Mouse (Mus musculus): Measurements from ENCODE around the gene Chaf1a. TPM values are rescaled to one million over a fixed set of nuclear protein-coding genes. Genes with fewer than 3 reads are reported as not detected.

The Chaf1a gene
- polyA plus RNA-seq, 1 experiment from 2014 or later: 38.0 TPM

- H3K4me3 ChIP-seq (ENCODE audit: low read depth, low read length): peak overlapping the region; percentile 78
Observed at GRCm38 (mm10) chr17:56008356-56009087, 31.7 kb upstream of the Chaf1a start.

GRCm38 (mm10) chr17:56009088-56009961 is 30.9 kb upstream of the Chaf1a start:
- Histone ChIP-seq H3K4me1 (replicated peaks; ENCODE audit: control insufficient read depth, insufficient read depth, low read length) (peaks cover 8% of the 10 kb centered on the region; the same call in 1 of the 2 replicates), H3K4me3 (ENCODE audit: low read depth, low read length) (peak overlapping the region; percentile 78), H3K9me3 (ENCODE audit: control insufficient read depth, low read length) (no peaks in the 10 kb centered on the region), H3K4me2 (ENCODE audit: low read depth, low read length, severe bottlenecking) (peak overlapping the region; percentile 99), H3K9ac (ENCODE audit: low read length) (peak overlapping the region; percentile 83), H3K36me3 (ENCODE audit: control insufficient read depth, insufficient read depth, low read length) (peaks cover 5% of the 10 kb centered on the region; the same call in 1 of the 2 replicates), H3K27me3 (ENCODE audit: control insufficient read depth, insufficient read depth, low read length) (no peaks in the 10 kb centered on the region), H3K27ac (ENCODE audit: low read depth, low read length) (peak overlapping the region; percentile 94)
- DNase-seq (ENCODE audit: low spot score) (peak; percentile 96), ATAC-seq (replicated peaks; ENCODE audit: low FRiP score) (peak; percentile 90)
- 2% methylated on average over 60 of the region's 62 CpGs for WGBS

More at GRCm38 (mm10) chr17:56008356-56009087, 31.7 kb upstream of the Chaf1a start:
- peaks cover 5% of the 10 kb centered on the region; the same call in 1 of the 2 replicates for H3K36me3 ChIP-seq (ENCODE audit: control insufficient read depth, insufficient read depth, low read length)
- peak overlapping the region; percentile 94 for H3K27ac ChIP-seq (ENCODE audit: low read depth, low read length)
- DNase-seq (ENCODE audit: low spot score) (peak; percentile 96), ATAC-seq (replicated peaks; ENCODE audit: low FRiP score) (peak; percentile 94)
- H3K9ac ChIP-seq (ENCODE audit: low read length): peak overlapping the region; percentile 83
- WGBS: under 1% methylated on average over 21 of the region's 21 CpGs
- peaks cover 8% of the 10 kb centered on the region; the same call in 1 of the 2 replicates for H3K4me1 ChIP-seq (replicated peaks; ENCODE audit: control insufficient read depth, insufficient read depth, low read length)
- no peaks in the 10 kb centered on the region for H3K27me3 ChIP-seq (ENCODE audit: control insufficient read depth, insufficient read depth, low read length)
- H3K4me2 ChIP-seq (ENCODE audit: low read depth, low read length, severe bottlenecking): peak overlapping the region; percentile 99
- H3K9me3 ChIP-seq (ENCODE audit: control insufficient read depth, low read length): no peaks in the 10 kb centered on the region

GRCm38 (mm10) chr17:56009962-56010240 is 30.3 kb upstream of the Chaf1a start:
- DNase-seq (ENCODE audit: low spot score): no peak
- Histone ChIP-seq H3K4me2 (ENCODE audit: low read depth, low read length, severe bottlenecking) (peak overlapping the region; percentile 99), H3K36me3 (ENCODE audit: control insufficient read depth, insufficient read depth, low read length) (peaks cover 5% of the 10 kb centered on the region; the same call in 1 of the 2 replicates), H3K4me3 (ENCODE audit: low read depth, low read length) (peak overlapping the region; percentile 78), H3K9ac (ENCODE audit: low read length) (peak overlapping the region; percentile 83), H3K4me1 (replicated peaks; ENCODE audit: control insufficient read depth, insufficient read depth, low read length) (peaks cover 8% of the 10 kb centered on the region; the same call in 1 of the 2 replicates), H3K27me3 (ENCODE audit: control insufficient read depth, insufficient read depth, low read length) (no peaks in the 10 kb centered on the region), H3K9me3 (ENCODE audit: control insufficient read depth, low read length) (no peaks in the 10 kb centered on the region), H3K27ac (ENCODE audit: low read depth, low read length) (no peak overlapping the region)
- WGBS: 52% methylated on average over 2 of the region's 2 CpGs
- ATAC-seq (replicated peaks; ENCODE audit: low FRiP score): no peak

- 69% methylated on average over 14 of the region's 14 CpGs for WGBS
- H3K36me3 ChIP-seq (ENCODE audit: control insufficient read depth, insufficient read depth, low read length): peaks cover 6% of the 10 kb centered on the region; the same call in 1 of the 2 replicates
- peak overlapping the region; percentile 78 for H3K4me3 ChIP-seq (ENCODE audit: low read depth, low read length)
- DNase-seq (ENCODE audit: low spot score): no peak
- H3K9me3 ChIP-seq (ENCODE audit: control insufficient read depth, low read length): no peaks in the 10 kb centered on the region
- peak overlapping the region; percentile 83 for H3K9ac ChIP-seq (ENCODE audit: low read length)
- no peak for ATAC-seq (replicated peaks; ENCODE audit: low FRiP score)
- H3K4me2 ChIP-seq (ENCODE audit: low read depth, low read length, severe bottlenecking): peak overlapping the region; percentile 99
- H3K27me3 ChIP-seq (ENCODE audit: control insufficient read depth, insufficient read depth, low read length): no peaks in the 10 kb centered on the region
- H3K4me1 ChIP-seq (replicated peaks; ENCODE audit: control insufficient read depth, insufficient read depth, low read length): peaks cover 8% of the 10 kb centered on the region; the same call in 1 of the 2 replicates
- H3K27ac ChIP-seq (ENCODE audit: low read depth, low read length): no peak overlapping the region
Observed at GRCm38 (mm10) chr17:56010255-56010654, 30.0 kb upstream of the Chaf1a start.

- Histone ChIP-seq H3K36me3 (ENCODE audit: control insufficient read depth, insufficient read depth, low read length) (peaks cover 10% of the 10 kb centered on the region), H3K9me3 (ENCODE audit: control insufficient read depth, low read length) (no peaks in the 10 kb centered on the region), H3K4me2 (ENCODE audit: low read depth, low read length, severe bottlenecking) (peak overlapping the region; percentile 99), H3K4me3 (ENCODE audit: low read depth, low read length) (no peak overlapping the region), H3K27me3 (ENCODE audit: control insufficient read depth, insufficient read depth, low read length) (no peaks in the 10 kb centered on the region), H3K27ac (ENCODE audit: low read depth, low read length) (no peak overlapping the region), H3K4me1 (replicated peaks; ENCODE audit: control insufficient read depth, insufficient read depth, low read length) (peaks cover 8% of the 10 kb centered on the region; the same call in 1 of the 2 replicates), H3K9ac (ENCODE audit: low read length) (no peak overlapping the region)
- WGBS: 4% methylated on average over 9 of the region's 9 CpGs
- peak; percentile 90 for DNase-seq (ENCODE audit: low spot score)
- no peak for ATAC-seq (replicated peaks; ENCODE audit: low FRiP score)
Observed at GRCm38 (mm10) chr17:56010681-56011080, 29.6 kb upstream of the Chaf1a start.

GRCm38 (mm10) chr17:56011441-56011840 is 28.8 kb upstream of the Chaf1a start:
- Histone ChIP-seq H3K4me3 (ENCODE audit: low read depth, low read length) (no peak overlapping the region), H3K27me3 (ENCODE audit: control insufficient read depth, insufficient read depth, low read length) (no peaks in the 10 kb centered on the region), H3K9ac (ENCODE audit: low read length) (no peak overlapping the region), H3K36me3 (ENCODE audit: control insufficient read depth, insufficient read depth, low read length) (peaks cover 15% of the 10 kb centered on the region), H3K9me3 (ENCODE audit: control insufficient read depth, low read length) (no peaks in the 10 kb centered on the region), H3K27ac (ENCODE audit: low read depth, low read length) (no peak overlapping the region), H3K4me2 (ENCODE audit: low read depth, low read length, severe bottlenecking) (no peak overlapping the region), H3K4me1 (replicated peaks; ENCODE audit: control insufficient read depth, insufficient read depth, low read length) (peaks cover 8% of the 10 kb centered on the region; the same call in 1 of the 2 replicates)
- 92% methylated on average over 7 of the region's 7 CpGs for WGBS
- no peak for ATAC-seq (replicated peaks; ENCODE audit: low FRiP score)
- no peak for DNase-seq (ENCODE audit: low spot score)

GRCm38 (mm10) chr17:56015293-56015692 is 24.9 kb upstream of the Chaf1a start:
- no peaks in the 10 kb centered on the region for H3K9me3 ChIP-seq (ENCODE audit: control insufficient read depth, low read length)
- H3K4me1 ChIP-seq (replicated peaks; ENCODE audit: control insufficient read depth, insufficient read depth, low read length): peaks cover 3% of the 10 kb centered on the region; the same call in 1 of the 2 replicates
- 98% methylated on average over 9 of the region's 9 CpGs for WGBS
- H3K27me3 ChIP-seq (ENCODE audit: control insufficient read depth, insufficient read depth, low read length): no peaks in the 10 kb centered on the region
- no peak overlapping the region for H3K27ac ChIP-seq (ENCODE audit: low read depth, low read length)
- no peak overlapping the region for H3K4me3 ChIP-seq (ENCODE audit: low read depth, low read length)
- no peak for ATAC-seq (replicated peaks; ENCODE audit: low FRiP score)
- H3K36me3 ChIP-seq (ENCODE audit: control insufficient read depth, insufficient read depth, low read length): peaks cover 29% of the 10 kb centered on the region
- H3K4me2 ChIP-seq (ENCODE audit: low read depth, low read length, severe bottlenecking): no peak overlapping the region
- no peak overlapping the region for H3K9ac ChIP-seq (ENCODE audit: low read length)
- no peak for DNase-seq (ENCODE audit: low spot score)

GRCm38 (mm10) chr17:56016382-56016781 is 23.9 kb upstream of the Chaf1a start:
- H3K4me2 ChIP-seq (ENCODE audit: low read depth, low read length, severe bottlenecking): no peak overlapping the region
- DNase-seq (ENCODE audit: low spot score) (no peak), ATAC-seq (replicated peaks; ENCODE audit: low FRiP score) (no peak)
- H3K27ac ChIP-seq (ENCODE audit: low read depth, low read length): no peak overlapping the region
- H3K9me3 ChIP-seq (ENCODE audit: control insufficient read depth, low read length): no peaks in the 10 kb centered on the region
- 86% methylated on average over 8 of the region's 8 CpGs for WGBS
- no peak overlapping the region for H3K9ac ChIP-seq (ENCODE audit: low read length)
- no peaks in the 10 kb centered on the region for H3K4me1 ChIP-seq (replicated peaks; ENCODE audit: control insufficient read depth, insufficient read depth, low read length)
- H3K4me3 ChIP-seq (ENCODE audit: low read depth, low read length): no peak overlapping the region
- peaks cover 29% of the 10 kb centered on the region for H3K36me3 ChIP-seq (ENCODE audit: control insufficient read depth, insufficient read depth, low read length)
- H3K27me3 ChIP-seq (ENCODE audit: control insufficient read depth, insufficient read depth, low read length): no peaks in the 10 kb centered on the region
